Mouse (Mus musculus): ENCODE results near the gene Srpx2.

Gene Srpx2

DNA sequence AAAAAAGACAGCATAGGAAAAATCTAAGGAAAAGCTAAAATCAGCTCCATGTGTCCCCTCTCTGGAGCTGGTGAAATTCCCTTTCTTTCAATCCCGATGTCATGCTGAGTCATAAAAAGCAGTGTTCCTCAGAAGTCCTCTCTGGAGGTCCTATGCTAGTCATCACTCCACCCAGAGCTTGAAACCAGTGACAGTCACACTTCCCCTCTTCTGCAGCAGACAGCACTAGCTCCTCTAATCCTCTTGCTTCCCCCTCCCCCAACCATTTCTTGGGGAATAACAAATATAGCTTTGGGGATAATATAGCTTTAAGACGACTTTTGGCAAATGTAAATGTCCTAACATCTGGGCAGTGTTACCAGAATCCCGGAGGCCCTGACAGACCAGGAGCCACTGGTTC is at the start of gene Srpx2:
Gene Srpx2 (plus strand): TSS at position 166 of the 400 bp plus-strand sequence.
- no peak for DNase-seq (ENCODE audit: low read depth)

DNA sequence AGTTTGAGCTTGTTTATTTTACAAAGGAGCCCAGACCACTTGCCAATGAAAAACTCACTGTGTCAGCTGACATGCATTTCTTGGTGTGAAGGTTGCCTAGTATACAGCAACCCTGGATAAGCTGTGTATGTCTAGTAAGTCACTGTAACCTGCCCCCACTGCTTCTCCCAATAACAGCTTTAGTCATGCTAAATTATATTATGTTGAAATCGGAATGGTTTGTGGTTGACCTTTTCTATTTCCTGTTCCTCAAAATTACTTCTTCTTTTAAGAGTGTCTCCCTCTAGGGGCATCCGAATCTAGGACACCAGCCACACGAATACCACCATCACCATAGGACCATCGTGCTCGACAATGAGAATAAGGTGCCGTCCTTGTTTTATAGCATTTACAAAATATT is 38.5 kb upstream of the Srpx2 start:
- DNase-seq (ENCODE audit: low read depth), result peak; percentile 22

DNA sequence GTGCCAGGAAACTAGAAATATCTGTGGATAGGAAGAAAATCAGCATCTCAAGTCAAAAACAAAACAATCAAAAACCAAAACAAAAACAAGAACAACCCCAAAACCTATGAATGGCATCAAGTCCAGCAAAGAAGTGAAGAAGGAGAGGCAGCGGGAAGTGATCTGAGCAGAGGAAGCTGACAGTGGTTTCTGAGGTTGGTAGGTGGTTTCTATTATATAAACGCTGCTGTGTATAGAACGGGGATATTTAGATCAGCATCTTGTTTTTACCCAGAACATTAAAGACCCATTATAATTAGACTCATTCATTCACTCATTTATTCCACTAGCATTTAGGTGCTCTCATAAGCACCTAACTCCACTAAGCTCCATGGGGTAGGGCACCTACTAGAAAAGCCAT is 20.9 kb upstream of the Srpx2 start:
- no peak for DNase-seq (ENCODE audit: low read depth)

DNA sequence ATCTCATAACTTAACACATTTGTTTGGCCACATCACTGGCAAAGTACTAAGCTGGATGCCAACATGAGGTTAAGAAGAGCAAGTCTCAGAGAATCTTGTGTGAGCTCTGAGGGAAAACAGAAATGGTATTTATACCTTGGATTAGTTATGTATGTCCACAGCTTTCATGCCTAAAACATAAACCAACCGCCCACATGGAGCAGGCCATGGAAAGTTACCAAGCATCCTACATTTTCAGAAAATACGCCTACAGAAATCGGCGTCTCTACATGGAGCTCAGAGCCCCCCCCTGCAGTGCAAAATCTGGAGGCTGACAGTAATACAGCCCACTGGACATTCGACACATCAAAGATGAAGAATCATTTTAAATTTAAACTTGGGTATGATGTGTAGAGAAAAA is 20.1 kb upstream of the Srpx2 start:
- DNase-seq (ENCODE audit: low read depth), result no peak

DNA sequence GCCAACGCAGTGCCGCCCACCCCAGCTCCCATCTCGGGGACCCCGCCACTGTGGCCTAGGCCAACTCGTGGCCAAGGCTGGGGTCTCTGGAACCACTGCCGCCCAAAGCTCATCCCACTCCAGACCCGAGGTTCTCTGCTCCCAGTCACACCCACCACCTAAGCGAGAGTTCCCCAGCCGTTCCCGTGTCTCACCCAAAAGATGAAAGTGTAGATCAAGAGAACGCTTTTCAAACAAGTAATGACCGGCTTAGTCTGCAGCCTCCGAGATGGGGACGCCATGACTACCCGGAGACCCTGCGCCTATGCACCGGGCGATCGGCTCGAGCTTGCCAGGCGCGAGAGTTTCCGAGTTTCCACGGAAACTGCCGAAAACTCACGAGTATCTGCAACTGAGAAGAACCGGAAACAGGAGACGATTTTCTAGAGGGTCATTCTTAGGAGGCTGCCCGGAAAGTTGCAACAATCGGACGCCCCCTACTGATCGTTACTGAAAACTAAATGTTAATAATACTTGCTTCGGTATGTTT is 10.1 kb upstream of the Srpx2 start, which contains the start of gene Tspan6:
Gene Tspan6 (minus strand): TSS at position 416 of the 529 bp plus-strand sequence.
- peak; percentile 62 for DNase-seq (ENCODE audit: low read depth)

DNA sequence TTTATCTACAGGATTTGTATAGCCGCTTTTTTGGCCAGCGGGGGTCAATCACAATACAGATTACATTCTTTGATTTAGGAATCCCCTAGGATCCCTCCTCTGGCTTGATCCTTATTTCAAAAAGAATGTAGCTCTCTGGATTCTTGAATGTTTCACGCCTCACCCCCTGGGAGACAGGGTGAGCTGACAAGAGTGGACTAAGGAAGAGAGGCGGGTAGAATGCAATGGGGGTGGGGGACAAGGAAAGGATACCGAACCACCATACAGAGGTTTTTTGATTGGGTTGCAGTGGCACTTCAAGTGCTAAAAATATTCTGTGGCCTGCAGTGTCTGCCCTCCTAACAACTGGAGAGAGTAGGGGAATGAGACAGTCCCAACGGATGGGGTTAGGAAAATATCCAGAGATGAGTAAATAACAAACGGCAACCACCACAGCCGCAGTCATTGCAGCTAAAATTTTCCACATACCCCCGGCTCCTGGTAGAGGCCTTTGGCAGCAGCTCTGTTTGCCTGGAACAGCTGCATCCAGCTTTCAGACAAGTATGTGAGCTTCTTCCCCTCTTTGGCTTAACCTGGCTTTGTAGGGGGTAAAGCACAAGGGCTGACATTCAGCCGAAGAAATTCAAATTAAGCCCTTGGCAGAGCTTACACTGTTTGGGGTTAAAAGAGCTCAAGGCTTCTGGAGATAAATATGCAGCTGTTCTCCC is 3.3 kb downstream of the Srpx2 start:
- DNase-seq (ENCODE audit: low read depth), result no peak

DNA sequence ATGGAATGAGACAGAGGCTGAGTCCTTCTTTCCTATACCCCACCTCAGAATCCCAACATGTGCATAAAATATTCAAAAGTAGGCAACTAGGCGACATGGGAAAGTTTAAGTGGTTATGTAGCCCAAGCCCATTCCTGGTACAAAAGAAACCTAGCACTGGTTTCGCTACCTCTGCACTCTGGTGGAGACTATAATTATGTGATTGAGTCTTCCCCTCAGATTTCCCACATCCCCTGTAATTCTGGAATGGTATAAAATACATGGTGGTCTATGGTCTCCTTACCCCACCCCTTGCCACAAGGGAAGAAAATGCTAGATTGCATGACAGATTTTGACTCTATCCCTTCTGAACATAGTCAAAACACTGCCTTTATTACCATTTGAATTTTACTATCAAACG is 4.8 kb downstream of the Srpx2 start:
- no peak for DNase-seq (ENCODE audit: low read depth)

DNA sequence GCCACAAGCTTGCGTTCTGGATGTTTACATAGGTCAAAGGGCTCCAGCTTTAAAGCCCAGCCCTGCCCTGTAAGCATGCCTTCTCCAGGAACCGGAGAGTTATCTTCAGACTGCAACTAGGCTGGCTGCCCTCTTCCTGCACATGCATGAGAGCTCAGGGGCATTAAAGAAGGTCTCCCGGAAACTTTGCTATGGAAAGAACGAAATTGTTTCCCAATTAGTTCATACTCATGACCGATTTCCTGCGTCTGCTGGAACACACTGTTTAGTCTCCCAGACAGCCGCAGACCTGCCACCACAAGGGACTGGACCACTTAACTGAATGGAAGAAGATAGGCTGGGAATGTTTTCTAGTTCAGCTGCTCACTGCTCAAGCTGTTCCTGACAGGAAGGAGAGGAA is 6.0 kb downstream of the Srpx2 start:
- DNase-seq (ENCODE audit: low read depth), result no peak

DNA sequence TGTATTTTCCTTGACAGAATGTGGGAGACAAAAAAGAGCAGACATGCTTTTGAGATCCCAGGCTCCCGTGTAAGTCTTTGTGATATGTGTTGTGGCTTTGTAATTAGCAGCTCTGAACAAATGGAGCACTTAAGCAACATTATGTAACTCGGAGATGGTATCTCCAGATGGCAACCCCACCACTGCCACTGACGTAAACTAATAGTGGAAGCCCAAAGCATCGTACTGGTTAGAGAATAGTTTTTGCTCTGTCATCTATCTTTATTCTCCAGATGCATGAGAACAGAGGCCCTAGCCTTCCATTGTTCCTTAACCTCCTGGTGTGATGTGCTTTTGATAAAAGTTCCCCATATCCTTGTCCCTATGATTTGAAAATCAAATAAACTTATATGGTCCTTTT is 13.0 kb downstream of the Srpx2 start:
- DNase-seq (ENCODE audit: low read depth), result no peak

DNA sequence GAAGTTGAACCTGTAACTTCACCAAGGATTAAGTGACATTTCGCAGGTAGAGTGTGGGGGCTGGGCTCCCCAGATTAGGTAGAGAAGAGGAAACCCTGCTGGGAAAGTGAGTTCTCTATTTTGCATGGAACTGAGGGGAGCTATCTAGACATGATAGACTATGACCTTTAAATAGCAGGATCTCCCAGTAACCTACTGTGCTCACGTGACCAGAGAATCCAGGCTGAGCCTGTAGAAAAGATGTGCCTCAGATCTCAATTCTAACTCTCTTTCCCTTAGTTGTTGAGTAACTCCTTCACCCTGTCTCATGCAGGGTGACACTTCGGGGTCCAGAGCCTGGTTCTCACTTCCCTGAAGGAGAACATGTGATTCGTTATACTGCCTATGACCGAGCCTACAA is 18.5 kb downstream of the Srpx2 start:
- DNase-seq (ENCODE audit: low read depth), result no peak

DNA sequence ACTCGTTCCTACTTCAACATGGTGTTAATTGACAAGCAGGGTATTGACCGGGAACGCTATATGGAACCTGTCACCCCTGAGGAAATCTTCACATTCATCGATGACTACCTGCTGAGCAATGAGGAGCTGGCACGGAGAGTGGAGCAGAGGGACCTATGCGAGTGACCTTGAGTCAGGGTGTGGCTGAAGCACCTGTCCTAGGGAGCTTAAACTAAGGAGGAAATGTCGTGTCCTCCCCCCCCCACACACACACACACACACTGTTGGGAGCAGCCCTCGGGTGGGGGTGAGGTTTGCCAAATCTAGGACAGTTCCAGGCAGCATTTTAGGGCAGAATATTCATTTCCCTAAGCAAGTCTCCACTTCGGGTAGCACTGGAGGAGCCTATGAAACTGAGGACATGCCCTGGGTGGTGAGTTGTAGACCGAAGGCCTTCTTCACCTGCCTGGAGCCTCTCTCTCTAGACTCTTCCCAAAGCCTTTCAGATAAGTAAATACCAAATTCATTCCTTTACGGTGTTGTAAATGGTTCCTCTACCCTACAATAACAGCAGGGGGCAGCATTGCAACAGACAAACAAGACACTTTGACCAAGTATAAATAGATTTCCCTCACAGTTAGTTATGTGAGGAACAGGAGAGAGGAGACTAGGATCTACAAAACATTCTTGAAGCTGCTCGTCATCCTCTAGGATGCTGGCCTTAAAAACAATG is 23.2 kb downstream of the Srpx2 start:
- DNase-seq (ENCODE audit: low read depth), result peak; percentile 17

DNA sequence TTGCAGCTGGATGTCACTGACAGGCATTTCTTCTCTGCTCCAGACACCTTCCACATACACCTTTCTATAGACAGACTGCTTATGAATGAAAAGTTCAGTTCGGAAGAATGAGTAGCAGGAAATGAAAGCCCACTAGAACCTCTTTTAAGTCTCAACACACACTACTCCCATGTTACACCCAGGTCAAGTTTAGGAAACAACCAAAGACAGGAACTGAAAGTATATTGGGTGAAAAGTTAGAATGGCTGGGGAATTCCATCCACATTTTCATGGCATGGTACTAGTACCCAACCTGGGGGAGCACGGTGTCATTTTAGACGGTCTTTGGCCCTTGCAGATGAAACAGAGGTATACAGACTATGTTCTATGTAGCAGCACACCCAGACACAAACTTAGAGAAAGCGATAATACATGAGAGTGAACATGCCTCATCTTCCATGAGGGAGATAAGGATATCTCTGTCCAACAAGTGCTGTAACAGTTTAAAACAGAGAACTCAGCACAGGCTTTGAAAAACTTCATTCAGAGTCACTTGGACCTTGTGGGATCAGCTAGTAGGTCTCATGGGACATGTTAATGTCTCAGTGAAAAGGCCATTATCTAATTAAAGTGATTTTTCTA is 28.5 kb downstream of the Srpx2 start:
- no peak for DNase-seq (ENCODE audit: low read depth)

DNA sequence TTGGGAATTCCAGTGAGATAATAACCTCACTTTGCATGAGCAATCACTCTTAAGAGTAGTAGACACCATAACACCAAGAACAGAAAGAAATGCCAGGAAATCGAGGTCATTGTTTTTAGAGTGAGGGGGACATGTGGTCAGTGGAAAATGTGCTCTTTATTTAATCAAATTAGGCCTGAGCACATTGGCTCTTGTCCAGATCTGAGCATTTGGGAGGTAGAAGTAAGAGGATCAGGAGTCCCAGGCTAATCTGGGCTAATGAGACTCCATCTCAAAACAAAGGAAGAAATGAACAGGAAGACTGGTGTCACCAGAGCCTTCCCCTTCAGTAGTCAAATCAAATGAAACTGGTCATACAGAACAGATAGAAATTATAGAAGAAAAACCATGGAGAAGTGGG is 31.3 kb downstream of the Srpx2 start:
- no peak for DNase-seq (ENCODE audit: low read depth)

DNA sequence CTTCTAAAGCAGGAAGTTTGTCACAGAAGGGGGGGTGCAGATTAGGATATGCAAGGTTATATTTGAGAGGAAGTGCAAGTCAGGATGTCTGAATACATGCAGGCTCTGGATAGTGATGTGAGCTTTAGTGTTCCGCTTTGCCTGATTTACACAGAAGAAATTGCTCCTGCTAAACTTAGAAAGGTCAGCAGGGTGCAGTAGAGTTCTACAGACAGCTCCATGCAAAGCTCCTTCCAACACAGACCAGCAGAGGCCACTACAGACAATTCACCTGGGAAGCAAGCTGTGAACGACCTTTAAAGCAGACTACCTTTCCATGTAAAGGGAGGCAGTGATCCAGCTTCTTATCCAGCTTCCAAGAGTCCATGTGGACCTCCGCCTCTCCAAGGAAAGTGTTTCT is 39.2 kb downstream of the Srpx2 start:
- DNase-seq (ENCODE audit: low read depth), result peak; percentile 34

DNA sequence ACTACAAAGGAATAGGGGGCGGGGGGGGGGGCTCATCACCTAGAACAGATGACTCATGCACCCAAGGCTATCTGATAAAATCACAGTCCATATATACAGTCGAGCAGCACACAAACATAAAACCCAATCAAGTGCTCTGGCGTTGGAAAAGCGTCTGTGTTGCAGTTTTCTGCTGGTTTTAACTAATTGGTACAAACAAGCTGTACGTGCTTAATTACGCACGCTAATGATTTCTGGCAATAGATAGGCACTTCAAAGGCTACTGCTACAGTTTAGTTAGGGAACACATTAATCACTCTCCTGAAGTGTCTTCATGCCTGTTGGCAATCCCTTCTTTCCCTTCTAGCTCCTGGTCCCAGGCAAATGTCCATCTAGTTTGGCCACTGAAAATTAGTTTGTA is 46.4 kb downstream of the Srpx2 start:
- DNase-seq (ENCODE audit: low read depth), result no peak

DNA sequence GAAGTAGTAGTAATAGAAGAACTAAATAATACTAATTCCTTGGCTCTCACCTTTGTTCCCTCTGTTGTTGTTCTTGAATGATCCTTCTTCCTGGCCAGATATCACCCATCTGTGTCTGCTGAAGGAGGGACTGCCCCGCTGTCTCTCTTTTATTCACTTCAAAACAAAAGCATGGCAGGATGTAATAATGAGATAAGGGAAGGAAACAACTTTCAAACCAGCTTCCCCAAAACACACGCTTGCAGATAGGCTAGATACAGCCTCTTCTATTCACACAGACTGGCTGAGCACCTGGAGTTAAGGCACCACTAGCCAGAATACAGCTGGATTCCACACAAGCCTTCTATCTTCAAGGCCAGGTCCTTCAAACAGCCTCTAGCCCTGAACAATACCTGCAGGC is 52.4 kb downstream of the Srpx2 start:
- no peak for DNase-seq (ENCODE audit: low read depth)

DNA sequence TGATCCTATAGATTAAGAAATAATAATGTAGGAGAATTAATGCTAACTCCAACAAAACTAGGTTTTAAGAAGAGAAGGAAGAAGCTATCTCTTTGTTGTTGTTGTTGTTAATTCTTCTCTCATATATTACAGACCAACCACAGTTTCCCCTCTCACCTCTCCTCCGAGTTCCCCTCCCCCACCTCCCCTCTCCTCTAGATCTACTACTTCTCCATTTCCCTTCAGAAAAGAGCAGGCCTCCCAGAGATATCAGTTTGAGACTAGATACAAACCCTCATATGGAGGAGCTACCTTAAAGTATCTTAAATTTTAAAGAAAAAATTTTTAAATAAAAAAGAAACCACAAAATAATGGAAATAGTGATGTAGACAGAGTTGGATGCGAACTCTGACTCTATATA is 56.4 kb downstream of the Srpx2 start:
- DNase-seq (ENCODE audit: low read depth), result no peak

DNA sequence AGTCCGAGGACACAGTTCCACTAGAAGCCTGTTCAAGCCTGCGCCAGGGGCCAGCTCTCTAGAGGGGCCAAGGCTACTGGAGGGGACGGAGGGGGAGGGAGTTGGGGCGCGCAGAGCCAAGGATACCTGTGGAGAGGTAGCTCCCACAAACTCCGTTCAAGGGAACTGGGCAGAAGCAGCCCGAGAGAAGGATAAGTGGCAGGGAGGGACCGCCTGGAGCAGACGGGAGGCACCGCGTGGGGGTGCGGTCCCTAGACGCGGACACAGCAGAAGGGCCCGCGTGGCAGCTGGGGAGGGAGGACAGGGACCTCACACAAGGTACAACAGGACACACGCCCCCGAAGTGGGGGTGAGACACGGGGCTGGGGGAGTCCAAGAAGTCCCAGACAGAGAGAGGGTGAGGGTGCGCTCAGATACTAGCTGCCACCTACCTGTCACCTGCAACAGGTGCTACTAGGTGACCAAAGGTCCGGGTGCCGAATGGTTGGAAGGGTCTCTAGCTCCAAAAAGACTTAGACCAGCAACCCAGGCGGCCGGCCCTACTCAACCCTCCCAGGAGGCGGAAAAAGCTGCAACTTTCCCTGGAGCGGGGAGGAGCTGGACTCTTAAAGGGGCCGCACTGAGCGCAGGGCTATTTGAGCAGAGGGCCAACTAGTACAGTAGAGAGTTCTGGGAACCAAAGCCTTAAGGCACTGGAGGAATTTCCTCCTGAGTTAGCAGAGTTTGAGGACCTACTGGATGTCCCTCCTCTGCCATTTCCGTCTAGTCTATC is 73.2 kb downstream of the Srpx2 start, which contains the start of gene Sytl4:
Gene Sytl4 (minus strand): TSS at position 582 of the 772 bp plus-strand sequence.
- no peak for DNase-seq (ENCODE audit: low read depth)

Measured in c-Kit-positive CD71-negative TER-119-negative erythroid progenitor cells, embryonic 14.5 days (primary cell).